Mouse (Mus musculus) ES-Bruce4 (cell line): ENCODE measurements around the gene Lrrc20.

Experiments used
- CTCF ChIP-seq: IDR thresholded peaks from one replicate; pipeline ENCODE4 v1.8.1; 2011; ENCODE audit warnings: low read depth, low read length
- EP300 ChIP-seq: IDR thresholded peaks from 2 replicates; pipeline ENCODE4 v1.6.1; 2011; ENCODE audit warnings: low read depth, low read length; ENCODE audit not compliant: insufficient read depth
- POLR2A ChIP-seq: IDR thresholded peaks from one replicate; pipeline ENCODE4 v1.8.1; 2011; ENCODE audit warnings: low read length; ENCODE audit not compliant: insufficient read depth

DNA sequence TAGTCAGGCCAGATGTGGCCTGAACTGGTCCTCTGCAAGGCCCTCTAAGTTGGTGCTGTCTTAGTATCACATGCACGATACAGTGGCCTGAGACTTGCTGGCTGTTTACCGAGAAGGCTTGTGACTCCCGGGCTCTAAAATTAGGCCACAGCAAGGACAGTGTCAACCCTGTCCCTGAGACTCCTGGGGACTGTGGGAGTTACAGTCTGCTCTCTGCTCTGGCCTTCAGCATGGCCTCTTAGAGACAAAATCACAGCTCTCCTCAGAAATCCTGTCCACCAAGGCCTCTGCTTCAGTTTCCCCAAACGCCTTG is 152.3 kb downstream of the Lrrc20 start:
- TF ChIP-seq EP300 (no peak), POLR2A (no peak), CTCF (no peak)
